Mouse (Mus musculus) kidney, adult 2 months (tissue): ENCODE results near the gene Ube2e3.

Experiments used
- CTCF ChIP-seq: fragments of 200-500 bp; conservative IDR thresholded peaks from 2 replicates; pipeline ENCODE4 v1.5.1; 2011; ENCODE audit warnings: low read depth, mild to moderate bottlenecking, control low read depth, low read length, moderate library complexity, mixed read lengths; ENCODE audit not compliant: insufficient read depth, insufficient read length
- POLR2A ChIP-seq: fragments of 200-500 bp; IDR thresholded peaks from one replicate; pipeline ENCODE4 v1.6.1; 2011; ENCODE audit warnings: low read depth, low read length, control low read depth

DNA sequence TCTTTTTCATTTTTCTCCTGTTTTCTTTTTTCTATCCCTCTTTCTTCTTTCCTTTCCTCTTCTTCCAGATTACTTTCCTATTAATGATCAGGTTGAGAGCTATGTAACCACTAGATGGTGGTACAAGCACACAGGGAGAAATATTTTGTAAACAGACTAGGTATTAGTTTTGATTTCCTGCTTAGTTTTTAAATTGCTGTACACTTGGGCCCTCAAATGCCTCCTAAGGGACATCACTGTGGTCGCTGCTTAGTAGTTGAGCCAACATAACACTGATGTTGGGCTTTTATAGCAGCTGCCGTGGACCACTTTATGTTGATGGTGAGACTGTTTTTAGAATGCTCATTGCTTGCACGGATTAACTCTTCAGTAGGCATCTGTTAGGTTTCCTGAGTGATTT is 91.5 kb downstream of the Ube2e3 start:
- no peak for TF ChIP-seq CTCF
- TF ChIP-seq POLR2A: no peak
